Mouse (Mus musculus) ES-Bruce4 (cell line): ENCODE results near the gene Phf10.

Experiments
- EP300 ChIP-seq: IDR thresholded peaks from 2 replicates; pipeline ENCODE4 v1.6.1; 2011; ENCODE audit warnings: low read depth, low read length; ENCODE audit not compliant: insufficient read depth
- POLR2A ChIP-seq: IDR thresholded peaks from one replicate; pipeline ENCODE4 v1.8.1; 2011; ENCODE audit warnings: low read length; ENCODE audit not compliant: insufficient read depth

DNA sequence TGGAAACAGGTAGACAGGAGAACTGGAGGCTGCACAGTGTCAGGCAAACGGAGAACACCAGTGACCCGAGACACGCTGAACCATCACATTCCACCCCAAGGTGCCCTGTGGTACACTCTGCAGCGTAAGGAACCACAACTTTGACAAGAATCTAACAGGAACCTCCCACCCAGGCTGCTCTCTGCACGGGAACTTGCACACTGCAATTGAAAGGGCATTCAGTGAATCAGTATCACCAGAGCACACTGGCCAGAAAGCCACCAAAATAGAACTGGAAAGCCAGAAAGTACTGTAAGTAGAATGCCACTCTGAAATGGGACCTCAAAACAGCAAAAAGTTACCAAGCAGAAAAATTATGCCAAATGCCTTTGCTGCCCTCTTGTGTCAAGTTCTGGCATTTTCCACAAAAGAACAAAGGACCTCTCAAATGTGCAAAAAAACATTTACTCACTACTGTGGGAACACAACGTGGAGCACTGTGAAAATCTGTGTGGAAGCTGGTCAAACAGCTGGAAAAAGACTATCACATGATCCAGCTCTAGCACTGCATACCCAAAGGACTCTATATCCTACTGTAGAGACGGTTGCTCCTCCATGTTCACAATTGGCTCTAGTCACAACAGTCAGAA is 56.3 kb downstream of the Phf10 start:
- TF ChIP-seq POLR2A: no peak
- TF ChIP-seq EP300: no peak
